Mouse (Mus musculus): Measurements from ENCODE around the gene Clic5. TPM values are rescaled to one million over a fixed set of nuclear protein-coding genes. Genes with fewer than 3 reads are reported as not detected.

The Clic5 gene
- polyA plus RNA-seq, 1 experiment from 2014 or later, result 9.8 TPM

DNA sequence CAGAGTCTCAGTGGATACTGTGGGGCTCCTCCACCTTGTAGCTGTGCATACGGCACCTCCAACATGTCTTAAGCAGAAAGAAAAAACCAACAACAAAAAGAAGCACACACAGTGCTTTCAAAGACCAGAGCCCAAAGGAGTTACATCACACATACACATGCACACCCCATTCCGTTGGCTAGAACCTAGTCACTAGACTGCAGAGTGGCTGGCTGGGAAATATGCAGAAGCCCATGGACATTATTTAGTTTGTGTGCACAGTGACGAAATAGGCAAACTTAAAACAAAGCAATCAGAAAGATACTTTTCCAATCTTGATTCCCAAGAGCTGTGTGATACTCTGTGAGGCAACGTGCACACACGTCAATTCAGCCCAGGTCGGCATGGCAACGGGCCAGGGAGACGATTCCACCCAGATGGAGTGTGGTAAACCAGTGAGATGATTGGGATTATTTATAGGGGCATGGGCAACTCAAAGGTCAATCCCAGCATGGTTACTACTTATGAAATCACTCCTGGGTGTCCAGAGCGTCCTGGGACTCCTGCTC lies 57.8 kb downstream of the Clic5 start:
- H3K27me3 ChIP-seq (ENCODE audit: insufficient read depth, low read length), result no peaks in the 10 kb centered on the region
- H3K4me1 ChIP-seq (replicated peaks; ENCODE audit: insufficient read depth, low read length), result no peaks in the 10 kb centered on the region; the same call in 1 of the 2 replicates
- H3K27ac ChIP-seq, result no peak overlapping the region
- 69% methylated on average over 9 of the region's 9 CpGs for WGBS
- H3K9ac ChIP-seq (ENCODE audit: low read depth, low read length), result no peak overlapping the region
- no peaks in the 10 kb centered on the region for H3K9me3 ChIP-seq (replicated peaks; ENCODE audit: low read length)
- no peak overlapping the region for H3K4me2 ChIP-seq (ENCODE audit: low read length)
- no peak for TF ChIP-seq CTCF (IDR thresholded peaks at IDR 0.05; ENCODE audit: low read depth)
- no peak overlapping the region for H3K4me3 ChIP-seq (replicated peaks; ENCODE audit: low read depth, low read length)
- H3K36me3 ChIP-seq (ENCODE audit: insufficient read depth, low read length), result no peaks in the 10 kb centered on the region
- ATAC-seq (replicated peaks; ENCODE audit: low FRiP score, low read depth) (no peak), DNase-seq (ENCODE audit: low spot score) (no peak)

- no peak overlapping the region for H3K4me3 ChIP-seq (replicated peaks; ENCODE audit: low read depth, low read length)
- H3K4me2 ChIP-seq (ENCODE audit: low read length), result no peak overlapping the region
- H3K9me3 ChIP-seq (replicated peaks; ENCODE audit: low read length), result no peaks in the 10 kb centered on the region
- H3K27ac ChIP-seq, result no peak overlapping the region
- peaks cover under 1% of the 10 kb centered on the region; the same call in 1 of the 2 replicates for H3K4me1 ChIP-seq (replicated peaks; ENCODE audit: insufficient read depth, low read length)
- no peaks in the 10 kb centered on the region for H3K27me3 ChIP-seq (ENCODE audit: insufficient read depth, low read length)
- DNase-seq (ENCODE audit: low spot score) (no peak), ATAC-seq (replicated peaks; ENCODE audit: low FRiP score, low read depth) (no peak)
- no peaks in the 10 kb centered on the region for H3K36me3 ChIP-seq (ENCODE audit: insufficient read depth, low read length)
- no peak for TF ChIP-seq CTCF (IDR thresholded peaks at IDR 0.05; ENCODE audit: low read depth)
- 68% methylated on average over 4 of the region's 4 CpGs for WGBS
- H3K9ac ChIP-seq (ENCODE audit: low read depth, low read length), result no peak overlapping the region
These were observed 61.2 kb downstream of the Clic5 start for GRCm38 (mm10) chr17:44249544-44249943.

GRCm38 (mm10) chr17:44252653-44253052 lies 64.3 kb downstream of the Clic5 start:
- Histone ChIP-seq H3K27me3 (ENCODE audit: insufficient read depth, low read length) (peaks cover 3% of the 10 kb centered on the region; the same call in 1 of the 2 replicates), H3K9ac (ENCODE audit: low read depth, low read length) (no peak overlapping the region), H3K27ac (no peak overlapping the region), H3K9me3 (replicated peaks; ENCODE audit: low read length) (no peaks in the 10 kb centered on the region), H3K4me1 (replicated peaks; ENCODE audit: insufficient read depth, low read length) (peaks cover 6% of the 10 kb centered on the region; the same call in 1 of the 2 replicates), H3K4me2 (ENCODE audit: low read length) (no peak overlapping the region), H3K4me3 (replicated peaks; ENCODE audit: low read depth, low read length) (no peak overlapping the region), H3K36me3 (ENCODE audit: insufficient read depth, low read length) (no peaks in the 10 kb centered on the region)
- TF ChIP-seq CTCF (IDR thresholded peaks at IDR 0.05; ENCODE audit: low read depth), result no peak
- 65% methylated on average over 3 of the region's 3 CpGs for WGBS
- ATAC-seq (replicated peaks; ENCODE audit: low FRiP score, low read depth) (no peak), DNase-seq (ENCODE audit: low spot score) (no peak)

- no peaks in the 10 kb centered on the region for H3K9me3 ChIP-seq (replicated peaks; ENCODE audit: low read length)
- DNase-seq (ENCODE audit: low spot score) (no peak), ATAC-seq (replicated peaks; ENCODE audit: low FRiP score, low read depth) (no peak)
- H3K9ac ChIP-seq (ENCODE audit: low read depth, low read length), result no peak overlapping the region
- peaks cover 3% of the 10 kb centered on the region; the same call in 1 of the 2 replicates for H3K27me3 ChIP-seq (ENCODE audit: insufficient read depth, low read length)
- peak overlapping the region; percentile 33 for H3K4me2 ChIP-seq (ENCODE audit: low read length)
- WGBS, result 27% methylated on average over 8 of the region's 8 CpGs
- no peaks in the 10 kb centered on the region for H3K36me3 ChIP-seq (ENCODE audit: insufficient read depth, low read length)
- no peak overlapping the region for H3K4me3 ChIP-seq (replicated peaks; ENCODE audit: low read depth, low read length)
- peaks cover 6% of the 10 kb centered on the region; the same call in 1 of the 2 replicates for H3K4me1 ChIP-seq (replicated peaks; ENCODE audit: insufficient read depth, low read length)
- no peak overlapping the region for H3K27ac ChIP-seq
- TF ChIP-seq CTCF (IDR thresholded peaks at IDR 0.05; ENCODE audit: low read depth), result no peak
These were observed 66.3 kb downstream of the Clic5 start for GRCm38 (mm10) chr17:44254698-44255097.

- Histone ChIP-seq H3K4me2 (ENCODE audit: low read length) (no peak overlapping the region), H3K36me3 (ENCODE audit: insufficient read depth, low read length) (no peaks in the 10 kb centered on the region), H3K4me1 (replicated peaks; ENCODE audit: insufficient read depth, low read length) (peaks cover 6% of the 10 kb centered on the region; the same call in 1 of the 2 replicates), H3K4me3 (replicated peaks; ENCODE audit: low read depth, low read length) (no peak overlapping the region), H3K9me3 (replicated peaks; ENCODE audit: low read length) (no peaks in the 10 kb centered on the region), H3K9ac (ENCODE audit: low read depth, low read length) (no peak overlapping the region), H3K27me3 (ENCODE audit: insufficient read depth, low read length) (peaks cover 3% of the 10 kb centered on the region; the same call in 1 of the 2 replicates), H3K27ac (no peak overlapping the region)
- ATAC-seq (replicated peaks; ENCODE audit: low FRiP score, low read depth), result no peak
- 4% methylated on average over 6 of the region's 6 CpGs for WGBS
- peak; percentile 94 for DNase-seq (ENCODE audit: low spot score)
- TF ChIP-seq CTCF (IDR thresholded peaks at IDR 0.05; ENCODE audit: low read depth), result peak; percentile 99
These were observed 68.2 kb downstream of the Clic5 start for GRCm38 (mm10) chr17:44256583-44256982.

- Histone ChIP-seq H3K4me1 (replicated peaks; ENCODE audit: insufficient read depth, low read length) (peaks cover 6% of the 10 kb centered on the region; the same call in 1 of the 2 replicates), H3K4me3 (replicated peaks; ENCODE audit: low read depth, low read length) (no peak overlapping the region), H3K4me2 (ENCODE audit: low read length) (no peak overlapping the region), H3K9ac (ENCODE audit: low read depth, low read length) (no peak overlapping the region), H3K36me3 (ENCODE audit: insufficient read depth, low read length) (no peaks in the 10 kb centered on the region), H3K9me3 (replicated peaks; ENCODE audit: low read length) (no peaks in the 10 kb centered on the region), H3K27me3 (ENCODE audit: insufficient read depth, low read length) (peaks cover 3% of the 10 kb centered on the region; the same call in 1 of the 2 replicates), H3K27ac (no peak overlapping the region)
- peak; percentile 48 for TF ChIP-seq CTCF (IDR thresholded peaks at IDR 0.05; ENCODE audit: low read depth)
- DNase-seq (ENCODE audit: low spot score) (no peak), ATAC-seq (replicated peaks; ENCODE audit: low FRiP score, low read depth) (no peak)
- WGBS, result 41% methylated on average over 6 of the region's 6 CpGs
These were observed 70.9 kb downstream of the Clic5 start for GRCm38 (mm10) chr17:44259245-44259644.

Data from kidney, postnatal 0 days (tissue).